Mouse (Mus musculus) ES-Bruce4 (cell line): Measurements from ENCODE around the gene Inhbb.

Experiments used
- CTCF ChIP-seq: IDR thresholded peaks from one replicate; pipeline ENCODE4 v1.8.1; 2011; ENCODE audit warnings: low read depth, low read length
- POLR2A ChIP-seq: IDR thresholded peaks from one replicate; pipeline ENCODE4 v1.8.1; 2011; ENCODE audit warnings: low read length; ENCODE audit not compliant: insufficient read depth

GRCm38 (mm10) chr1:119409599-119410168, 12.4 kb downstream of the Inhbb start:
- no peak for TF ChIP-seq CTCF
- no peak for TF ChIP-seq POLR2A
